Mouse (Mus musculus) G1E (cell line): ENCODE measurements around the gene Glt1d1.

ENCODE experiments used
- CTCF ChIP-seq: IDR thresholded peaks from 2 replicates; pipeline ENCODE4 v1.5.1; 2012; ENCODE audit warnings: low read depth, low read length, inconsistent platforms, mixed read lengths
- GATA1 ChIP-seq: IDR thresholded peaks from 2 replicates; pipeline ENCODE4 v1.6.1; 2012; ENCODE audit warnings: borderline replicate concordance, low read length, inconsistent platforms, mixed read lengths
- GATA2 ChIP-seq: IDR thresholded peaks from 2 replicates; pipeline ENCODE4 v1.6.1; 2012; ENCODE audit warnings: low read depth, low read length, inconsistent platforms, borderline replicate concordance
- POLR2AphosphoS5 ChIP-seq: IDR thresholded peaks from 2 replicates; pipeline ENCODE4 v1.6.1; 2012; ENCODE audit warnings: low read depth, low read length, inconsistent platforms; ENCODE audit not compliant: insufficient replicate concordance
- TAL1 ChIP-seq: conservative IDR thresholded peaks from 2 replicates; pipeline ENCODE4 v1.6.1; 2012; ENCODE audit warnings: low read depth, low read length, inconsistent platforms, mixed read lengths

GRCm38 (mm10) chr5:127649077-127649476 is 17.0 kb downstream of the Glt1d1 start:
- TF ChIP-seq CTCF (no peak), POLR2AphosphoS5 (no peak), GATA1 (no peak), TAL1 (no peak), GATA2 (no peak)
